Mouse (Mus musculus) megakaryocyte-erythroid progenitor cell, adult 5-6 weeks (primary cell): Measurements from ENCODE around the gene Zfp791. TPM values are rescaled to one million over a fixed set of nuclear protein-coding genes. Genes with fewer than 3 reads are reported as not detected.
A peak's percentile ranks its signal among the peaks of the same experiment; 100 is the strongest.
"Not testable (repeated sequence)": the region's sequence is repeated elsewhere in the genome, so short reads cannot be mapped to it uniquely, and the experiment has no call there.

Experiments
- ATAC-seq: replicated peaks from 2 replicates; pipeline ENCODE4 v1.8.0; 2016; ENCODE audit warnings: mild to moderate bottlenecking, inconsistent platforms; ENCODE audit not compliant: severe bottlenecking, poor library complexity, low FRiP score, low TSS enrichment
- total RNA-seq, 2 experiments: library from RNA; stranded (forward) in 1 of 2; stranded (reverse) in 1 of 2; fragments of 200-1000, 215-1000 nt in 1 of 2; fragments of >200 nt in 1 of 2; fragmentation: Nextera tagmentation in 1 of 2; gene quantifications; 2 replicates each; pipeline ENCODE4 v1.2.3; 2014 to 2017

The Zfp791 gene
- total RNA-seq, 2 experiments from 2014 or later = not detected

DNA sequence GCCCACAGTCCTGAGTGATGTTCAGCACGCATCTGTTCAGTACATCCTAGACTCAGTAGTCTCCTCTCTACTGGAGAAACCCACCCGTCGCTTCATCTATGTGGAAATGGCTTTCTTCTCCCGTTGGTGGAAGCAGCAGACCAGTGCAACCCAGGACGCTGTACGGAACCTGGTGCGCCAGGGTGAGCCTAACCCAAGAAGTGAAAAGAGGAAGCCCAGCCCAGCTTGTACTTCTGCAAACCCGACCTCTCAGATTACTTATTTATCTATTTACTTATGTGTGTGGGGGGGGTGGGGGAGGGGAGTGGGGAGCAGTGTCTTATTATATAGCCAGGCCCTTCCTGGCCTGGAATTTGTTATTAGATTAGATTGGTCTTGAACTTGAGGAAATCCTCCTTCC, 38.3 kb downstream of the Zfp791 start:
- no peak for ATAC-seq

DNA sequence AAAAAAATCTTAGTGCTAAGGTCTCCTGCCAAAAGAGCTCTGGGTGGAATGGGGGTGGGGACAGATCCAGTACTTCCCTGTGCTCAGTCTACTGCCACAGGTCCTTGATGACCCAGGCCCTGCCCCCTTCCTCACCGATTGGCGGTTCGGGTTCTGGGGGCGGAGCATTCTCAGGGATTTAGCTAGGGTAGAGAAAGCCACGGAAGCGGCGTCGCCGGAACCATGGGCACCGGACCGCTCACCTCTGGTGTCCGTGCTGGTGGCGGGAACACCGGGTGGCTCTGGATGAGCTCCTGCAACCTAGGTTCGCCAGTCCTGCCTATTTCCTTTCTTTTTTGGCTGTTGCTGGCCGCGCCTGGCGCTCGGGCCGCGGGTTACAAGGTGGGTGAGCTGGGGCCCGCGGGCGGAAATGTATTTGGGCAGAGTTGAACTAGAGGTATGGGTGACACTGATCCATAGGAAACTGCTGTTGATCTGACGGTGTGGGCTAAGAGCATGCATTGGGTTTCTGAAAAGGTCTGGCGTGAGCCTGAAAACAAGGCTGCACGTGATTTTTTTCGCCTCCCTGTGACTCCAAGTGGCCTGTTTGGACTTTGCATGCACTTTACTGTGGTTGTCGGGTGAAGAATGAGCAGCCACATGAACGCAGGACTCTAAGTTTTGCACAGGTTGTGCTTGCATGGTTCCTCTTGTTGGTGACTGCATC, 39.6 kb downstream of the Zfp791 start, which contains the start of gene Man2b1:
Gene Man2b1, plus strand, starts transcription at position 163 of the 706 bp plus-strand sequence.
- ATAC-seq = peak; percentile 81

DNA sequence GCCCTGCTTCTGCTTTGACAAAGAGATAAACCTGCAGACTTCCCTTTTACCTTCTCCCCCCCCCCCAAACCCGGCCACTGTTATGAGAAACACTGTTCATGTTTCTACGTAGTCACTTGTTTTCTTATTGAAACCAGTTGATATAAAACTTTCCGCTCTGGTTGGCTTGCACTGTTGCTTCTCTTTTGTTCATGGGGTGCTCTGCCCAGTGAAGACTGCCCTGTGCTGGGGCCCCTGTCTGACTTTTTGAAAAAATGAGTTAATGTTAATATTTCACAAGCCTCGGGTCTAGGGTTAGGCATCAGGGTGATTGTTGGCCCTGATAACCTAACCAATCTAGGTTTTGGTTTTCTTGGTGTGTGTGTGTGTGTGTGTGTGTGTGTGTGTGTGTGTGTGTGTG, 40.7 kb downstream of the Zfp791 start:
- not testable (repeated sequence) for ATAC-seq

DNA sequence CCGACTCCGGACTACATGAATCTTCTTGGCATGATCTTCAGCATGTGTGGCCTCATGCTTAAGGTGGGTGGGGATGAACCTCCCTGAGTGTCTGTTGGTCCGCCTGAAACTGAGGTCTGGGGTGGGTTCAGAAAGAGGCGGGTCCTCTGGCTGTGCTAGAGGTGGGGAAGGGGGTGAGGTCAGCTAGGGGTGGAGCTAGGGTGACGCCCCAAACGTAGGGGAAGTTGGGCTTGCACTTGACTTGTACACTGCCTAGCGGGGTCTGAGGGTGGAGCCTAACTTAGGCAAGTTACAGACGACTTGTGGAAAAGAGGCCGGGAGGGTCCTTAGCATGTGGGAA, 41.7 kb downstream of the Zfp791 start, which contains the start of gene Wdr83:
Gene Wdr83, minus strand, starts transcription at position 91 of the 340 bp plus-strand sequence.
- peak; percentile 59 for ATAC-seq

DNA sequence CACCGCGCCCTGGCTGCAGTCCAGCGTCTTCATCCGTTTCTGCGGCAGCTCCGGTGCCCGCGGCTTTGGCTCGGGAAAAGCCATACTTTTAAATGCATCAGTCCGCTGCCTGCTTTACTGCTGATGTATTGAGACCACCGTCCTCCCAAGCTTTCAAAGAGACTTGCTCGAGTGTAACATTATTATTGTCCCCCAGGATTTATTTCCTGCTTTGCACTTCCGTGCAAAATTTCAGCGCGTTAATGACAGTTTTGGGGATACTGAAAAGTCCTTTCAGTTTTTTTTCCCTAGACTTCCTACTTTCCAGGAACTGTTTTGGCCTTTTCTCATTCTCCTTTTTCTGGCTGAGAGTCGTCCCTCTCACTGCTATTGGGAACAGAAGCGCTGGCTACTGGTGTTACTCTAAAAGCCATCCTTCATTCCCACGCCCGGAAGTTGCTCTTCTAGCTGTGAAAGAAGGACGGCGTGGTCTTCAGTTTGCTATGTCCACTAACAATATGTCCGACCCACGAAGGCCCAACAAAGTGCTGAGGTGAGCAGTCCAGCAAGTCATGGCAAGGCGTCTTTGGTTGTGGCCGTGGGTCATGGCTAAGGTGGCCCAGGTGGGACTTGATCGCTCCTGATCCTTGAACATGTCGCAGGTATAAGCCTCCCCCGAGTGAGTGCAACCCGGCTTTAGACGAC, 42.2 kb downstream of the Zfp791 start, which contains the start of gene Wdr83os:
Gene Wdr83os, plus strand, starts transcription at position 209 of the 684 bp plus-strand sequence.
- ATAC-seq = peak; percentile 6; the same call in 1 of the 2 replicates

DNA sequence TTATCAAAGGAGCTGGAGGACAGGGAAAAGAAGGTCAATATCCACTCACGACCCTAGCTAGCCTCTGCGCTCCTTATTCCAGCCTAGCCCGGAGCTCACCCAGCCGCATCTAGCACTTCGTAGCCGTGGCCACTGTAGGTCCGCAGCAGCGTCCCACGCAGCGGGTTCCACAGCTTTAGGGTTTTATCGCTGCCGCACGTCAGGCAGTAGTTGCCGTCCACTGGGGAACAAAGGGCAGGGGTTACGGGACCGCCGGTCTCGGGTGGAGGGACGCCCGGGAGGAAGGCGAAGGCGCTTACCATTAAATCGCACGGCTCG, 42.7 kb downstream of the Zfp791 start:
- ATAC-seq = no peak

DNA sequence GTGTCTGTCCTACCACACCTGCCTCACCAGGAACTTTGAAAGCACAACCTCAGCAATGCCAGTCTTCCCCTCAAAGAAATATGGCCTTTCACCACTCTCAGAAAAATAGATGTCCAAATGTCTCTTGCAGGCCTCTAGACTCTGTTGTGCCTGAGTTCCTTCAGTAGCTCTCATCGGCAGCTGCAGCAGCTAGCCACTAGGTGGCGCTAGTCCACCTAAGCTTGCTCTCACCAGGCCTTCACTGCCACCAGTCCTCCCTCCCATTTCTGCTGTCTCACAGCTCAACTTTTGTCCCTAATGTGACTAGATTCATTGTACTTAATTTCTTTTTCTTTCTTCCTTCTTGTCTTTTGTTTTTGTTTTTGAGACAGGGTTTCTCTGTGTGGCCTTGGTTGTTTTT, 45.9 kb downstream of the Zfp791 start:
- 0 out of 2 replicates have a peak, but pooled peaks have one; percentile 42 for ATAC-seq

DNA sequence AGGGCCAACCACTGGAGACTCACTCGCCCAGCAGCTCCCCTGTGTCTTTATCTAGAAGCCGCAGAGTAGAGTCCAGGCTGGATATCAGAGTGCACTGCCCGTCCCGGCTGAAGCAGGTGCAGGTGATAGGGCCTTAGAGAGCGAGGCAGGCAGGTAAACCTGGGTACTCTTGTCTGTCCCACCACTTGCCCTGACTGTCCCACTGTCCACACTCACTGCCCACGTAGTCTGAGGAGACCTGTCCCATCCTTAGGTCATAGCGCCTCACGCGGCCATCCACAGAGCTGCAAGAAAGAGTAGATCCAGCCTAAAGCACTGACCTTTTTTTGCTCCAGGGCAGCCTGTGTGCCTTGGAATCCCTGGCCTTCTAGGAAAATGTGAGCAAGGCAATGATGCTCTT, 46.9 kb downstream of the Zfp791 start:
- no peak for ATAC-seq

DNA sequence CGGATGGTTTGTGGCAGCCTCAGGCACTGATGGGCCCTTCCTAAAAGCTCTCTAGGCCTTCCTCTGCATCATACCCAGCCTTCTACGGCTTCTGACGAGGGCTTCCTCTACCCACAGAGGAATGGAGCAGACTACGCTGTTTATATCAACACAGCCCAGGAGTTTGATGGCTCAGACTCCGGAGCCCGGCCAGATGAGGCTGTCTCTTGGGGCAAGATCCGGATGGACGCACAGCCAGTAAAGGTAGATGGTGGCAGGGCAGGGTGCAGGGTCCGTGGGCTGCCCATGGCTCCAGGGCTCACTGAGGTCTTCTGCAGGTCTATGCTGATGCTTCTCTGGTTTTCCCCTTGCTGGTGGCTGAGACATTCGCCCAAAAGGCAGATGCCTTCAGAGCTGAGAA, 48.3 kb downstream of the Zfp791 start:
- ATAC-seq = no peak

DNA sequence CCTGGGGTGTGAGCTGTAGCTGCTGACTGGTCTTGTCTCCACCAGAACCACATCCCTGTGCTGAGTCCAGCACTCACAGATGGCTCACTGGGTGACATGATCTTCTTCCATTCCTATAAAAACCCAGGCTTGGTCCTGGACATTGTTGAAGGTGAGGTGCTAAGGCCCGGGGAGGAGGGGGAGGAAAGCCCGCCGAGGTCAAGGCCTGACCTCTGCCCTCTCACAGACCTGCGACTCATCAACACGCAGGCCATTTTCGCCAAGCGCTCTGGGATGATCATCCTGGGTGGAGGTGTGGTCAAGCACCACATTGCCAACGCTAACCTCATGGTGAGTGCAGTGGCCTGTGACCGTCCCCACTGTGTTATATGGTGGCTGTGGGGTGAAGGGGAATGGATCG, 48.7 kb downstream of the Zfp791 start:
- no peak for ATAC-seq

DNA sequence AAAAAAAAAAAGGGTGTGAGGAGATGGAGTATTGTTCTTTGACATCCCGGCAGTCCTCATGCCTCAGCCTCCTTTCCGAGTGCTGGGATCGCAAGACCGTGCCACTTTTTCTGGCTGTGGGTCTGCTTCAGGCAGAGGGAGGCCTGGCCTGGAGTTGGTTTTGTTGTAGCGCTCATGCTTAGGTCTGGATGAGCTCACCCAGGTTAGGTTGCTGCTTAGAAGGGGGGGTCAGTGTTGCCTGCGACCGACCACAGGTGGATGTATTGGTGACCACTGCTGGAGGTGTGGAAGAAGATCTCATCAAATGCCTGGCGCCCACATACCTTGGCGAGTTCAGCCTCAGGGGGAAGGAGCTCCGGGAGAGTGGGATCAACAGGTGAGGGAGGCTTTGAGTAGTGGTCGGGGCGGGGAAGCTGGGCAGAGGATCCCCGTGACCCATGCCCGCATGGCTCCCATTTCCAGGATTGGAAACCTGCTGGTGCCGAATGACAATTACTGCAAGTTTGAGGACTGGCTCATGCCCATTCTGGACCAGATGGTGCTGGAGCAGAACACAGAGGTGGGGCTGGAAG, 49.8 kb downstream of the Zfp791 start:
- no peak for ATAC-seq

DNA sequence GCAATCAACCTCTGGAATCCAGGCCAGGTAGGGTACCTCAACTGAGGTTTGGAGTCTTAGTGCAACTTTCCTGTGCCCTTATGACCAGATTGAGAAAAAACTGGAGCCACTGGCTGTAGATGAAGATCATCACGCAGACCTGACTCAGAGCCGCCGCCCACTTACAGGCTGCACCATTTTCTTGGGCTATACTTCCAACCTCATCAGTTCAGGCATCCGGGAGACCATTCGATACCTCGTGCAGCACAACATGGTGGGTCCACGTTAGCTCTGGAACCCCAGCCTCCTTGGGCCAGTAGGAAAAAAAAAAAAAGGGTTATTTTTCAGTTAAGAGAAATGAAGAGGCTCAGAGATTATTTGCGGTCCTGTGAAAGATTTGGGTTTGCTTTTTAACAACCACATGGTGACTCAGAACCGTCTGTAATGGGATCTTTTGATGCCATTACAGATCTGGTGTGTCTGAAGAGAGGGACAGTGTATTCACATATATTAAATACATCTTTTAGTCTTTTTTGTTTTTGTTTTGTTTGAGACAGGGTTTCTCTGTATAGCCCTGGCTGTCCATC, 50.4 kb downstream of the Zfp791 start:
- ATAC-seq = no peak

DNA sequence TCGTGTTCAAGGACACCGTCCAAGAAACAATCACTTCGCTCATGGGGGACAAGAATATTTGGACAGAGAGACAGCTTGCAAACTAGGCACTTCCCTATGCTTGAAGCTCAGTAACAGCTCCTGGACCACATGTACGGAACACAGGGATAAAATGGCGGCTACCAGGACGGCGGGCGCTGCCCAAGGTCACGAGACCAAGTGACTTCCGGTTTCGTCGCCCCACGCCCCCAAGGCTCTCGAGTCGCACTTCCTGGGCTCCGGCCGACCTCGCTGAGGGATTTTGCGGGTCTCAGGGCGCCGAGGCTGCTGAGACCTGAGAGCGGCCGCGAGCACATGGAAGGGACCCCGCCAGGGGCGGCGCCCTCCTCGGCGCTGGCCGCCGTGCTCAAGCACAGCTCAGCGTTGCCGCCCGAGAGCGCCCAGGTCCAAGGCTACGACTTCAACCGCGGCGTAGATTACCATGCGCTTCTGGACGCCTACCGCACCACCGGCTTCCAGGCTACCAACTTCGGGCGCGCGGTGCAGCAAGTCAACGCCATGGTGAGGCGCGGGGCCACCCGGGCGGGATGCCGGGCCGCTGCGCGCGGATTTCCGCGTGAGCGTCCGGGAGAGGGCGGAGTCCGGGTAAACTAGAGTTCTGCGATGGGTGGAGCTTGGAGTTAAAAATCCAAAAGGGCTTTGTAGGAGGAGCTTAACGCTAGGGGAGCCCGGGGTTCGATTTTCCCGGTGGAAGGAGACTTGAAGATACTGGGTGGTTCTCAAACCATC, 51.2 kb downstream of the Zfp791 start, which contains the start of gene Dhps:
Gene Dhps, plus strand, starts transcription at position 244 of the 768 bp plus-strand sequence.
- peak; percentile 69 for ATAC-seq

DNA sequence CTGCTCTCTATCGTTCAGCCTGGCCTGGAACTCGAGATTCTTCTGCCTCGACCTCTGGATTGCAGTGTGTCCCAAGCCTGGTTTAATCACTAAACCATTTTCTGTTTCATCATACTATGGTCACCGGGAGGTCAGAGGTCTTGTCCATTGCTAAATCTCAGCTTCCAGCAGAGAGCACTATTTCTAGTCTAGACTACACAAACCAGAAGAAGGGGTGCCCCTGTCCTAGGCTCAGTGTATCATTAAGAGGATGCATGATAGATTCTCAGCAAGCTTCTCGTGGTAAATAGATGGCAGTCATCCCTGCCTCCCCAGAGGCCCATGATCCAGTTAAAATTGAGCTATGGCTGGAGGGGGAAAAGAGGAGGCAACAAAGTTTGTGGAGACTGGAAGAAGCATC, 51.9 kb downstream of the Zfp791 start:
- no peak for ATAC-seq

DNA sequence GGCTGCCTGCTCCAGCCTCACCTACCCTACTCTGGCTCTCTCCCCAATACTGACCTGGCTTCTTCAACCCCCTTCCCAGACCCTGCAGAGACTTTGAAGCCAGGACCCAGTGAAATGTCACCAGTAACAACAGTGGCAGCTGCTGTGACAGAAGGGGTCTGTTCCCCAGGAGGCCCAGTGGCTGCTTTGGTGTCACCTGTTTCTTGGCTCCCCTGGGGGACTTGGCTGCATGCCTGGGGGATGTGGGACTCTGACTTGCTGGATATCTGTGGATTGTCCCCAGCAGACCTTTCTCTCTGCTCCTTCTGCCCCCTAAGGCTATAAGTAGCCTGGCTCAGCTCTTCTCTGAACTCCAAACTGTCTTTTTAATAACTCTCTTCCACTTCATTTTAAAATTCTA, 54.9 kb downstream of the Zfp791 start, which contains the start of gene Gm5741:
Gene Gm5741, minus strand, starts transcription at position 1 of the 400 bp plus-strand sequence.
- ATAC-seq = no peak

DNA sequence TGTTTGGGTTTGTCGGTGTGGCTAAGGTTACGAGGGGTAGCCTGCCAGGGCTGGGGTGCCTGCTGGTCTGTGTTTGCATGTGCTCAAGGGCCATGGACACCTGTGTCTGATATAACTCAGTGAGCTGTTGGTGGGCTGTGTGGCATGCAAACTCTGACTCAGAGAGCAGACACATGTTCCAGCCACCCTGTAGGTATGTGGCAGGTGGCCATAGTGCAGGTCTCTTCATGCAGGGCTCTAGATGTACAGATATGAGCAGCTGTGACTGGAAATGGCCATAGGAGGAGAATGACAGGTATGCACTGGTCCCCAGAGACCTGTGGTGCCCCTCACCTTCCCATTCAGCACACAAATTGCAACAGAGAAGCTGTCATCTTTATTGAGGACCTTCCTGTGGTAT, 55.7 kb downstream of the Zfp791 start:
- no peak for ATAC-seq

DNA sequence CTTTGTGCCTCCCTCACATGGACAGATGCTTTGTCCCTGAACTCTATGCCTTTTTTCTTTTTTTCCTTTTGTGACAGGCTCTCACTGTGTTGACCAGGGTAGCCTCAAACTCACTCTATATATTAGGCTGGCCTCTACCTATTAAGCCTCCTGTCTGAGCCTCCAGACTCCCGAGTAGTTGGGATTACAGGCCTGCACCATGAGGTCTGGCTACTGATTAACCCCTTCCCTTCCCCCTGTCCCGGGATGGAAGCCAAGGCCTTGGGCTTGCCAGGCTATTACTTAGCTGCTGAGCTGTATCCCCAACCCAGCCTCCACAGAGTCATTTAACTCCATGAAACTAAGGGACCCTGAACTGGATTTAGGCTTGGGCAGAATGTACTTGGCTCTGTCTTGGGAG, 57.7 kb downstream of the Zfp791 start:
- no peak for ATAC-seq

DNA sequence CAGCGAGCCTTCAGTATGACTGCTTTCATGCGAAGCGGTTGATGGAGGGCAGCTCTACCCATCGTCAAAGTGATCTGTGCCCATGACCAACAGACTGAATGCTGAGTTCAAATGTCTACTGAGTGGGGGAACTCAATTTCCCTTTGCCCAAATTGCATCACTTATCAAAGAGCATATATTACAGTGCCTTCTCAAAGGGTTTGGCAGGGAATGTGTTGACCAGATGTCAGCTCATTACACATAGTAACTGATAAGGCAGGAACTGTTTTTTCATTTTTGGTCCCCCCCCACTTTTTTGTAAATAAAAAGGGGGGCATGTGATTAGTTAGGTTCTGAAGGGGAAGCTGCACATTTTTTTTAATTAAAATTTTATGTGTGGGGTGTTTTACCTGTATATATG, 60.3 kb downstream of the Zfp791 start:
- ATAC-seq = no peak

DNA sequence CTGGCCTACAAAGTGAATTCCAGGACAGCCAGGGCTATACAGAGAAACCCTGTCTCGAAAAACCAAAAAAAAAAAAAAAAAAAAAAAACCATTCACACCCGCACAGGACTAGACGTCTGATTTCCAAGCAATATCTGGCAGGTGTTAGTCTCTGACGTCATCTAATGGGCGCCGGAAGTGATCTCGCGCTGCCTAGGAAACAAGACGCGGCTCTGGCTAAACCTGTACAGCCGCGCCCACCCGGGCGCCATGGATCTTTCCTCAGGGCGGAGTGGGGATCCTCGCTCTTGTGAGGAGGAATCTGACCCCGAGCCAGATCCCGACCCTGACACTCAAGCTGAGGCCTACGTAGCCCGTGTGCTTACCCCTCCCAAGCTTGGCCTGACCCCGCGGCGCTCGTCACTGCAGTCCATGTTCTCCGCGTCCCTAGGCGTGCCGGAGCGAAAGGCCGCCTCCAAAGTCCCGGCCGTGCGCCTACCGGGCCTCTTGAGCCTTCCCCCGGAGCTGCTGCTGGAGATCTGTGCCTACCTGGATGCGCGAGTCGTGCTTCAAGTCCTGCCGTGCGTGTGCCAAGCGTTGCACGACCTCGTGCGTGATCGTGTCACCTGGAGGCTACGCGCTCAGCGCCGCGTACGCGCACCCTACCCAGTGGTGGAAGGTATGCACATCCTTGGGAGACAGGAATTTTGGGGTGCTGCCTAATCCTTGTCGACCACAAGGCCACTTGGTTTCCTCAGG, 62.8 kb downstream of the Zfp791 start, which contains the start of gene Fbxw9:
Gene Fbxw9, plus strand, starts transcription at position 177 of the 738 bp plus-strand sequence.
- peak; percentile 83 for ATAC-seq
